Mouse (Mus musculus) urinary bladder, postnatal 4 days (tissue): ENCODE data around the gene Snu13.
A peak's percentile ranks its signal among the peaks of the same experiment; 100 is the strongest.

Experiments used
- DNase-seq, 2 experiments: peaks; one replicate each; pipeline ENCODE4 v3.0.0; 2021 to 2022; ENCODE audit warnings: low spot score in 2 of 2

Gene Snu13

GRCm38 (mm10) chr15:82027276-82027675 lies 20.1 kb downstream of the Snu13 start:
- DNase-seq: no peak

- no peak for DNase-seq
Observed at GRCm38 (mm10) chr15:82023965-82024635, 23.3 kb downstream of the Snu13 start.

DNA sequence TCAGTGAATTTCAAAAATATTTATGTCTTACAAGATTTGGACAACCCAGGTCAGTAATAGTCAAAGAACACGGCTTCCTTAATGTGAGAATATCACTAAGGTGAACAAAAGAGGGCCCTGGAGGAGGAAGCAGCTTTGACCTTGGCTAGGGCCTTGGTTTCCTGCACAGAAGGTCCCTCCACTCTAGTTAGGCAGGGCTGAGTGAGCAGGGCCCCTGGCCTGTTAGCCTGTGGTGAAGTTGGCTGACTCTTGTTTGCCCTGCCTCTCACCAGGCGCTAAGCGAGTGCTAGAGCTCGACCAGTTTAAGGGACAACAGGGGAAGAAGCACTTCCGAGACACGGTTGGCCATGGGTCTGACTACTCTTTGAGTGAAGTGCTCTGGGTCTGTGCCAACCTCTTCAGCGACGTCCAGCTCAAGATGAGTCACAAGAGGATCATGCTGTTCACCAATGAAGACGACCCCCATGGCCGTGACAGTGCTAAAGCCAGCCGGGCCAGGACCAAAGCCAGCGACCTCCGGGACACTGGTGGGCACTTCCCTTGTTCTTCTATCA lies 24.8 kb downstream of the Snu13 start:
- no peak for DNase-seq

DNA sequence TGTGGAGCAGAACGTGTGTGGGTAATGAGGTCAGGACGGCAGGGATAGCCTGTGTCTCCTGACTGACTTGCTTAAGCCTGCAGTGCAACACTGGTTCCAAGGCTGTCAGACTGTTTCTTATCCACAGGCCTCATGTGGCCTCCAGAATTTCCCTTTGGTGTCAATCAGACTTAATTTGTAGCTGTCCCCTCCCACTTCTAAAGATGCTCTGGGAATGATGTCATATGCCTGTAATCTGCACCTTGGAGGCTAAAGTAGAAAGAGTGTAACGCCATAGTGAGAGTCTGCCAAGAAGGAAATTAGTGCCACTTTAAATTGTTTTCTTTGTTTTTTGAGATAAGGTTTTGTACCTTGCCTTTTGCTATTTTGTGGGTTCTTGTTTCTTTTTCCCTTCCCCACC lies 28.1 kb downstream of the Snu13 start:
- DNase-seq: no peak

DNA sequence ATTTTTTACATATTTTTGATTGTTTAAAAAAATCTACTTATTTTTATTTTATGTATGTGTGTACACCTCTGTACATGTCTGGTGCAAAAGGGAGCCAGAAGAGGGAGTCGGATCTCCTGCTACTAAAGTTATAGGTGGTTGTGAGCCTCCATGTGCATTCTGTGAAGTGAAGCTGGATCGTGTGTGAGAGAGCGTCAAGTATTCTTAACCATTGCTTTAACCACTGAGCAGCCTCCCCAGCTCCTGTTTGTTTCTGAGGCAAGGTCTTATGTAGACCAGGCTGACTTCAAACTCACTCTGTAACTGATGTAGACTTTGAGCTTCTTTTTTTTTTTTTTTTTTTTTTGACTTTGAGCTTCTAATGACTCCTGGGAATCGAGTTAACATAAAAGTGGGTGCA lies 29.9 kb downstream of the Snu13 start:
- DNase-seq: no peak

DNA sequence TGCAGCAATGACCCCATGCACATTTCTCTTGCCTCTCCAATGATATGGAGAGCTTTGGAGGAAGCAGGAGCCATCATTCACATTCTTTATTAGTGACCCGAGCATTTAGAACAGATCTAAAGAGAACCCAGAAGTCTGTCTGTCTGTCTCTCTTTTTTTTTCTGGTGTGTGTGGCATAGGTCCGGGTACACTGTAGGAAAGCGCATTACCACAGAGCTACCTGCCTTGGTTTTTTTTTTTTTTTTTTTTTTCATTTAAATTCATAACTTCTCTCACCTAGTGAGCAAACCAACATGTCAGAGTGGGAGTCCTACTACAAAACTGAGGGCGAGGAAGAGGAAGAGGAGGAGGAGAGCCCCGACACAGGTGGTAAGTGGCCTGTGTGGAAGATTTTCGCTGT lies 30.6 kb downstream of the Snu13 start:
- no peak for DNase-seq

DNA sequence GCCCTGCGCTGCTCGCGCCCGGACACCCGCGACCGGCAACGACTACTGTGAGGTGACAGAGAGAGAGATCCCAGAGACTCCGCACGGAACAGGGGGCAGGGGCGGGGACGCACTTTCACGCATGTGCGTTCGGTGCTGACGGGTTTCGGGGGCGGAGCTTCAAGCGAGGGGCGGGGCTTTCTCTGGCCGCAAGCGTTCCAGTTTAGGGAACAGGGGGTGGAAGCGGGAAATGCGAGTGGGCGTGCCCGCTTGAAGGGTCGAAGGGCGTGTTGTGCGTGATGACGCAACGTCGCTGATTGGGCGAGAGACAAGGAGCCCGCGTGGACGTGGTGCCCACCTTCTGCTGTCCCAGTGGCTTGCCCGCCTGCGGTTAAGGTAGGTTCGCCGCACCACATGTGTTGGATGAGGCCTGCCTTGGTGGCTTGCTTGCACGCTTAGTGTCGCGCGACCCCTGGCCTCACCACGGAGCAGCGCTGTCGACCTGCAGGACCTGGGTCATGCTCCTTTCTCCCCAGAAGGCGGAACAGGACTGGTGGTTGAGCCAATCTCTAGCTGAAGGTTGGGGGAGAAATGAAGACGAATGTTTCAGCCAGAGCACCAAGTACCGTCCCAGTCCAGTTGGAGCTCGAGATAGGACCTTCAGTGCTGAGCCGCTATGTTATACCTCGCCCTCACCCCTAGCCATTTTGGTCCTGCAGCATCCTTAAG lies 31.1 kb downstream of the Snu13 start:
- peak; percentile 98 to 100 for DNase-seq

GRCm38 (mm10) chr15:82015392-82016100 lies 31.9 kb downstream of the Snu13 start:
- DNase-seq: peak in 1 of 2 experiments; percentile 22

GRCm38 (mm10) chr15:82014745-82015391 lies 32.5 kb downstream of the Snu13 start:
- no peak for DNase-seq

GRCm38 (mm10) chr15:82011947-82012346 lies 35.5 kb downstream of the Snu13 start:
- no peak for DNase-seq

GRCm38 (mm10) chr15:82004257-82004656 lies 43.1 kb downstream of the Snu13 start:
- no peak for DNase-seq

DNA sequence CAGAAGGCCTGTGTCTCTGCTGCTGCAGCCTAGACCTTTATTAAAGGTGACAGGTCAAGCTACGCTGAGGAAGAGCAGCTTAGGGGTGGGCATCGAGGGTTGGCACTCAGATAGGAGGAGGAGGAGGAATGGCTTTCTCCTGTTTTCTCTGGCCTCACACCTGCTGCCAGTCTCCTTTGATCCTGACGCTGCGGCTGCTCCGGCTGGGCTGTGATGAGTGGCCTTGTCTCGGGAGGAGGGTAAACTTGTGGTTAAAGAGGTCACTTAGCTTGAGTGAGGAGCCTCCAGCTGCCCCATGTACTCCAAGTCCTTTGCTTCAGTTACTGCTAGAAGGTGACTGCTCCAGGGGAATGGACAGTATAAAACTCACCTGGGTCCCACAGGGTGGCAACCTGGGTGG lies 53.4 kb downstream of the Snu13 start:
- DNase-seq: no peak

GRCm38 (mm10) chr15:81990549-81990948 lies 56.8 kb downstream of the Snu13 start:
- no peak for DNase-seq
